8 mouse cellular contexts compared by ENCODE assay signal in the genomic region with DNA sequence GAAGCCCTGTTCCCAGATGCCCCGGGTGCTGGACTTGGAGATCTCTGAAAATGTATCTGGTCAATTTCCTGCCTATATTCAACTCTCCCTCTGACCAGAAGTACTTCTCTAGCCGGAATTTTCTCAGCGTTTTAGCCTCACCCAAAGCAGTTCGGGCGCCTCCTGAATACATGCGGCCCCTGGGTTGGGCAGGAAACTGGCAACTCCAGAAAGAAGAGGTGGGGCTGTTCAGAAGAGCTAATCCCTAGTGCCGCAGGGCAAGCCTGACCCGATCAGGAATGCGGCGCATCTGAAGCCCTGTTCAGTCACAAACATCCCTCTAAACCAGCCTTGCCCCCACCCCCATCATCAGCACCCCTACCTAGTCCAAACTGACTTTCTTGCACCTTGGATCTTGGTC. TPM values are rescaled to one million over a fixed set of nuclear protein-coding genes. Genes with fewer than 3 reads are reported as not detected.
DNase-seq lines count a peak whose midpoint lies in the region; ATAC-seq and TF ChIP-seq lines count a peak whose summit lies in the region.

No protein-coding gene starts in this region.

- DNase-seq in gastrocnemius, adult 2 months: peak; percentile 31
- DNase-seq in gastrocnemius, adult 8-10 months (ENCODE audit: low spot score in 2 of 2): no peak
- peak; percentile 80 for DNase-seq in Muller cell, postnatal 12 days (ENCODE audit: inconsistent ontology term)
- DNase-seq in heart, postnatal 4 days: peak; percentile 36
- DNase-seq in frontal cortex, postnatal 25 days (ENCODE audit: low spot score in 2 of 2): no peak
- no peak for DNase-seq in adipocyte (ENCODE audit: low spot score)
- no peak for DNase-seq in right cerebral cortex, postnatal 25 days

- peaks cover 30% of the 10 kb centered on the region for H3K4me1 ChIP-seq in lung, embryonic 16.5 days (replicated peaks; ENCODE audit: control insufficient read depth, insufficient read depth, low read length)

- intact Hi-C loops in gastrocnemius, adult 2 months (cut with DNase I): loop anchor here (5.0 kb wide), 1 partner anchor 53 kb away; a partner anchor contains a TSS

- ATAC-seq in lung, embryonic 16.5 days (ENCODE audit: low read depth): peak; percentile 51

- H3K4me2 ChIP-seq in lung, embryonic 16.5 days (ENCODE audit: low read depth, low read length): peak overlapping the region; percentile 85

- H3K27ac ChIP-seq in gastrocnemius, adult 2 months: peak overlapping the region; percentile 86
- H3K27ac ChIP-seq in lung, embryonic 16.5 days (ENCODE audit: low read length): peak overlapping the region; percentile 99

- H3K4me3 ChIP-seq in gastrocnemius, adult 2 months: peak overlapping the region; percentile 87
- peak overlapping the region; percentile 78 for H3K4me3 ChIP-seq in lung, embryonic 16.5 days (ENCODE audit: low read length)

- H3K27me3 ChIP-seq in lung, embryonic 16.5 days (ENCODE audit: control insufficient read depth, insufficient read depth, low read depth, low read length): no peaks in the 10 kb centered on the region

- H3K9ac ChIP-seq in lung, embryonic 16.5 days (ENCODE audit: low read length): peak overlapping the region; percentile 70

- no peak for TF ChIP-seq CTCF in gastrocnemius, adult 2 months (IDR thresholded peaks at IDR 0.05)

- no peaks in the 10 kb centered on the region for H3K9me3 ChIP-seq in lung, embryonic 16.5 days (ENCODE audit: control insufficient read depth, low read length)

- H3K36me3 ChIP-seq in lung, embryonic 16.5 days (ENCODE audit: control insufficient read depth, insufficient read depth, low read length): no peaks in the 10 kb centered on the region

- WGBS in lung, embryonic 16.5 days: 1% methylated on average over 10 of the region's 10 CpGs

RNA-seq across cellular contexts. Expression of a gene that starts 0.7 kb away (rescaled TPM):
- not detected for total RNA-seq in gastrocnemius, adult 2 months (2021)
- under 1 TPM in 1 of 4 experiments, not detected in 3; 0.60 TPM for total RNA-seq in gastrocnemius, adult 8-10 months (2022)
- 1 to 10 TPM; 8.6 to 9.4 TPM for total RNA-seq in heart, postnatal 4 days (2021)
- polyA plus RNA-seq in lung, embryonic 16.5 days (2015; fragmentation: Nextera tagmentation; extraction: Ambion mirVana): 7.1 and 7.4 TPM in 2 replicates

RNA-seq across cellular contexts. Expression of a gene that starts 10.3 kb away (rescaled TPM):
- under 1 TPM; 0.33 to 0.86 TPM for total RNA-seq in gastrocnemius, adult 2 months (2021)
- under 1 TPM in 3 of 4 experiments, not detected in 1; 0.34 to 0.54 (median 0.54) TPM for total RNA-seq in gastrocnemius, adult 8-10 months (2022)
- under 1 TPM; 0.77 to 0.88 TPM for total RNA-seq in heart, postnatal 4 days (2021)
- 5.2 and 6.9 TPM in 2 replicates for polyA plus RNA-seq in lung, embryonic 16.5 days (2015; fragmentation: Nextera tagmentation; extraction: Ambion mirVana)

RNA-seq across cellular contexts. Expression of a gene that starts 17.0 kb away (rescaled TPM):
- 1 to 10 TPM; 4.2 to 5.2 TPM for total RNA-seq in gastrocnemius, adult 2 months (2021)
- total RNA-seq in gastrocnemius, adult 8-10 months (2022): 1 to 10 TPM; 3.7 to 4.3 (median 4.1) TPM
- total RNA-seq in heart, postnatal 4 days (2021): 1 to 10 TPM; 7.4 to 7.9 TPM
- polyA plus RNA-seq in lung, embryonic 16.5 days (2015; fragmentation: Nextera tagmentation; extraction: Ambion mirVana): 28.3 and 28.6 TPM in 2 replicates

RNA-seq across cellular contexts. Expression of a gene that starts 29.1 kb away (rescaled TPM):
- total RNA-seq in gastrocnemius, adult 2 months (2021): 10 to 100 TPM; 71.9 to 75.1 TPM
- 100 to 1,000 TPM in 1 of 4 experiments, 10 to 100 TPM in 3; 78.4 to 100 (median 81.7) TPM for total RNA-seq in gastrocnemius, adult 8-10 months (2022)
- 10 to 100 TPM; 73.9 to 74.2 TPM for total RNA-seq in heart, postnatal 4 days (2021)
- 24.2 and 28.2 TPM in 2 replicates for polyA plus RNA-seq in lung, embryonic 16.5 days (2015; fragmentation: Nextera tagmentation; extraction: Ambion mirVana)

RNA-seq across cellular contexts. Expression of a gene that starts 31.1 kb away (rescaled TPM):
- 10 to 100 TPM; 52.3 to 82.6 TPM for total RNA-seq in gastrocnemius, adult 2 months (2021)
- 10 to 100 TPM; 22.0 to 55.1 (median 36.1) TPM for total RNA-seq in gastrocnemius, adult 8-10 months (2022)
- 10 to 100 TPM; 27.2 to 30.0 TPM for total RNA-seq in heart, postnatal 4 days (2021)
- polyA plus RNA-seq in lung, embryonic 16.5 days (2015; fragmentation: Nextera tagmentation; extraction: Ambion mirVana): 143 and 153 TPM in 2 replicates

Comparison
In these comparisons a context has a peak if more than half of its experiments do, and no peak if none do; other contexts are left out.
1. DNase-seq: peak in gastrocnemius, adult 2 months (single experiment), Muller cell, postnatal 12 days (single experiment) and heart, postnatal 4 days (single experiment); none in gastrocnemius, adult 8-10 months (0 of 2), frontal cortex, postnatal 25 days (0 of 2), adipocyte (single experiment) and right cerebral cortex, postnatal 25 days (single experiment).
2. RNA of a gene that starts 0.7 kb away (total RNA-seq): 8.6 to 9.4 TPM in heart, postnatal 4 days; 0.60 TPM in gastrocnemius, adult 8-10 months and not detected in gastrocnemius, adult 2 months; every median in the first group is over 4 times any median in the second.